Mouse (Mus musculus): ENCODE measurements around the gene Zmym4. TPM values are rescaled to one million over a fixed set of nuclear protein-coding genes. Genes with fewer than 3 reads are reported as not detected.
"Not testable (repeated sequence)": the region's sequence is repeated elsewhere in the genome, so short reads cannot be mapped to it uniquely, and the experiment has no call there.

Zmym4 gene
- total RNA-seq (2015): 51.9 and 70.5 TPM in 2 replicates
- total RNA-seq (2017): 32.0 and 62.9 TPM in 2 replicates

- ATAC-seq (replicated peaks; ENCODE audit: poor library complexity): peak; percentile 98
Observed at GRCm38 (mm10) chr4:126967864-126968821, at the start of gene Zmym4. TSS of gene Zmym4 (minus strand) at chr4:126968135.

GRCm38 (mm10) chr4:127016366-127016765, 48.4 kb upstream of the Zmym4 start:
- no peak for ATAC-seq (replicated peaks; ENCODE audit: poor library complexity)

GRCm38 (mm10) chr4:127015294-127015993, 47.5 kb upstream of the Zmym4 start:
- peak; percentile 100 for ATAC-seq (replicated peaks; ENCODE audit: poor library complexity)

GRCm38 (mm10) chr4:127005113-127005936, 37.4 kb upstream of the Zmym4 start:
- peak; percentile 69 for ATAC-seq (replicated peaks; ENCODE audit: poor library complexity)

GRCm38 (mm10) chr4:127004384-127004783, 36.4 kb upstream of the Zmym4 start:
- no peak for ATAC-seq (replicated peaks; ENCODE audit: poor library complexity)

GRCm38 (mm10) chr4:127000601-127001105, 32.7 kb upstream of the Zmym4 start:
- ATAC-seq (replicated peaks; ENCODE audit: poor library complexity): no peak

GRCm38 (mm10) chr4:126999372-126999771, 31.4 kb upstream of the Zmym4 start:
- not testable (repeated sequence) for ATAC-seq (replicated peaks; ENCODE audit: poor library complexity)

GRCm38 (mm10) chr4:126992356-126992755, 24.4 kb upstream of the Zmym4 start:
- peak; percentile 76 for ATAC-seq (replicated peaks; ENCODE audit: poor library complexity)

- no peak for ATAC-seq (replicated peaks; ENCODE audit: poor library complexity)
Observed at GRCm38 (mm10) chr4:126990553-126990952, 22.6 kb upstream of the Zmym4 start.

GRCm38 (mm10) chr4:126988503-126988902, 20.6 kb upstream of the Zmym4 start:
- ATAC-seq (replicated peaks; ENCODE audit: poor library complexity): no peak

- ATAC-seq (replicated peaks; ENCODE audit: poor library complexity): no peak
Observed at GRCm38 (mm10) chr4:126986768-126987167, 18.8 kb upstream of the Zmym4 start.

GRCm38 (mm10) chr4:126983736-126984525, 16.0 kb upstream of the Zmym4 start:
- ATAC-seq (replicated peaks; ENCODE audit: poor library complexity): not testable (repeated sequence)

GRCm38 (mm10) chr4:126983321-126983720, 15.4 kb upstream of the Zmym4 start:
- ATAC-seq (replicated peaks; ENCODE audit: poor library complexity): no peak

- no peak for ATAC-seq (replicated peaks; ENCODE audit: poor library complexity)
Observed at GRCm38 (mm10) chr4:126978706-126979105, 10.8 kb upstream of the Zmym4 start.

GRCm38 (mm10) chr4:126977467-126977866, 9.5 kb upstream of the Zmym4 start:
- peak; percentile 88 for ATAC-seq (replicated peaks; ENCODE audit: poor library complexity)

- ATAC-seq (replicated peaks; ENCODE audit: poor library complexity): peak; percentile 41; the same call in 1 of the 2 replicates
Observed at GRCm38 (mm10) chr4:126967241-126967863, 583 bp downstream of the Zmym4 start.

- ATAC-seq (replicated peaks; ENCODE audit: poor library complexity): no peak
Observed at GRCm38 (mm10) chr4:126958682-126959081, 9.3 kb downstream of the Zmym4 start.

GRCm38 (mm10) chr4:126958261-126958660, 9.7 kb downstream of the Zmym4 start:
- no peak for ATAC-seq (replicated peaks; ENCODE audit: poor library complexity)

- ATAC-seq (replicated peaks; ENCODE audit: poor library complexity): no peak
Observed at GRCm38 (mm10) chr4:126957434-126957833, 10.5 kb downstream of the Zmym4 start.

Measured in megakaryocyte progenitor cell, adult 5-6 weeks (primary cell).